Mouse (Mus musculus) effector memory CD4-positive, alpha-beta T cell, adult 5 months (primary cell): ENCODE measurements around the gene AC170998.1. TPM values are rescaled to one million over a fixed set of nuclear protein-coding genes. Genes with fewer than 3 reads are reported as not detected.

Source experiments
- polyA plus RNA-seq: library from polyadenylated mRNA; unstranded; fragments of 100-300 nt; shearing (Covaris generic); gene quantifications from one replicate; pipeline ENCODE4 v1.2.1, GENCODE M21; 2017

Gene AC170998.1
- polyA plus RNA-seq: 7.7 TPM

GRCm38 (mm10) chr17:28725783-28726182 lies at the start of gene AC170998.1:
Gene AC170998.1 (plus strand): TSS chr17:28726083.

GRCm38 (mm10) chr17:28689586-28690283 lies 36.1 kb upstream of the AC170998.1 start, which contains the start of gene Slc26a8:
Gene Slc26a8 (minus strand): TSS chr17:28690233.

GRCm38 (mm10) chr17:28690776-28691686 lies 34.9 kb upstream of the AC170998.1 start, which contains the start of gene Mapk14:
Gene Mapk14 (plus strand): TSS chr17:28691329.

GRCm38 (mm10) chr17:28769121-28769874 lies 43.4 kb downstream of the AC170998.1 start, which contains the start of gene Mapk13:
Gene Mapk13 (plus strand): TSS chr17:28769297.

Other genes starting within 250 kb of the AC170998.1 start
- gene Fkbp5, start 208.6 kb upstream of the AC170998.1 start, polyA plus RNA-seq: 84.8 TPM
- not detected for gene Armc12, start 195.3 kb upstream of the AC170998.1 start, polyA plus RNA-seq
- not detected for gene Clpsl2, start 176.7 kb upstream of the AC170998.1 start, polyA plus RNA-seq
- not detected for gene Clps, start 165.3 kb upstream of the AC170998.1 start, polyA plus RNA-seq
- 0.26 TPM for gene Lhfpl5, start 150.4 kb upstream of the AC170998.1 start, polyA plus RNA-seq
- gene Srpk1, start 103.4 kb upstream of the AC170998.1 start, polyA plus RNA-seq: 255 TPM
- not detected for gene Slc26a8, start 35.9 kb upstream of the AC170998.1 start, polyA plus RNA-seq
- gene Mapk14, start 34.8 kb upstream of the AC170998.1 start, polyA plus RNA-seq: 123 TPM
- gene Mapk13, start 43.2 kb downstream of the AC170998.1 start, polyA plus RNA-seq: not detected
- gene Brpf3, start 75.0 kb downstream of the AC170998.1 start, polyA plus RNA-seq: 14.8 TPM
- gene Pnpla1, start 132.3 kb downstream of the AC170998.1 start, polyA plus RNA-seq: not detected
- 0.19 TPM for gene 4930539E08Rik, start 189.2 kb downstream of the AC170998.1 start, polyA plus RNA-seq
- gene Pxt1, start 217.8 kb downstream of the AC170998.1 start, polyA plus RNA-seq: not detected
- gene Kctd20, start 225.9 kb downstream of the AC170998.1 start, polyA plus RNA-seq: 63.8 TPM